Mouse (Mus musculus): ENCODE measurements around the gene Ttll1.

DNA sequence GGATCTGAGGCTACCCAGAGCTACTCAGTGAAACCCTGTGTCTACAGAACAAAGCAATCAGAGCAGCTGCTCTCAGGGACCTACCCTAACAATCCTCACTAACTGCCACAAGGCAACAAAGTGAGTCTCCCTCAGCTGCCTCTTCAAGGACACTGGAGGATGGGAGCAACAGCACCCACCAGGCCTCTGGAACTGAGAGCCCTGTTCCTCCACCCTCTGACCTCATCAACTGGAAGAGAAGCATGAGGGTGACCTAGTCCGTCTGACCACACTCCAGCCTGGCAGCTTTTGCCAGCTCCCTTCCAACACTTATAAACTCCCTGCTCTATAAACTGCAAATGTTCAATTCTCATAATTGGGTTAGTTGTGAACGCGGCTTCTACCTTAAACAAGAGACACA is 56.8 kb downstream of the Ttll1 start:
- TF ChIP-seq CTCF (IDR thresholded peaks at IDR 0.05; ENCODE audit: control insufficient read depth, insufficient read depth, insufficient replicate concordance, low read depth, low read length) (no peak), POLR2A (IDR thresholded peaks at IDR 0.05; ENCODE audit: control insufficient read depth, low read depth, low read length) (no peak)
